Mouse (Mus musculus): ENCODE measurements at regions not wholly inside any gene's neighbourhood (a gene's known extent, or its start where the extent isn't known, plus 50 kb on each side); places are given as distances from the start of the nearest gene placed in this dataset.

- no peaks in the 10 kb centered on the region for H3K36me3 ChIP-seq
- no peak overlapping the region for H3K9ac ChIP-seq
- no peak overlapping the region for H3K4me3 ChIP-seq (replicated peaks)
- H3K4me2 ChIP-seq: no peak overlapping the region
- ATAC-seq (ENCODE audit: insufficient read depth, low FRiP score, low read depth): no peak
- H3K4me1 ChIP-seq: no peaks in the 10 kb centered on the region
- 83% methylated on average over 8 of the region's 8 CpGs for WGBS
- H3K9me3 ChIP-seq: no peaks in the 10 kb centered on the region
- H3K27ac ChIP-seq: no peak overlapping the region
- no peaks in the 10 kb centered on the region for H3K27me3 ChIP-seq (replicated peaks)
Observed at GRCm38 (mm10) chr8:107642241-107642640, 54.0 kb upstream of the Psmd7 start.

- 73% methylated on average over 8 of the region's 8 CpGs for WGBS
- no peak for ATAC-seq (ENCODE audit: insufficient read depth, low FRiP score, low read depth)
- H3K4me1 ChIP-seq: no peaks in the 10 kb centered on the region
- H3K27me3 ChIP-seq (replicated peaks): no peaks in the 10 kb centered on the region
- no peak overlapping the region for H3K27ac ChIP-seq
- no peak overlapping the region for H3K4me2 ChIP-seq
- no peak overlapping the region for H3K9ac ChIP-seq
- H3K9me3 ChIP-seq: no peaks in the 10 kb centered on the region
- no peaks in the 10 kb centered on the region for H3K36me3 ChIP-seq
- H3K4me3 ChIP-seq (replicated peaks): no peak overlapping the region
Observed at GRCm38 (mm10) chr8:107647936-107648335, 59.7 kb upstream of the Psmd7 start.

GRCm38 (mm10) chr8:107650306-107650705 is 62.0 kb upstream of the Psmd7 start:
- 86% methylated on average over 9 of the region's 9 CpGs for WGBS
- H3K36me3 ChIP-seq: no peaks in the 10 kb centered on the region
- H3K4me3 ChIP-seq (replicated peaks): no peak overlapping the region
- H3K27me3 ChIP-seq (replicated peaks): no peaks in the 10 kb centered on the region
- no peak overlapping the region for H3K4me2 ChIP-seq
- H3K4me1 ChIP-seq: no peaks in the 10 kb centered on the region
- no peak overlapping the region for H3K9ac ChIP-seq
- H3K27ac ChIP-seq: no peak overlapping the region
- no peaks in the 10 kb centered on the region for H3K9me3 ChIP-seq
- no peak for ATAC-seq (ENCODE audit: insufficient read depth, low FRiP score, low read depth)

GRCm38 (mm10) chr8:107651424-107651823 is 63.2 kb upstream of the Psmd7 start:
- no peak for ATAC-seq (ENCODE audit: insufficient read depth, low FRiP score, low read depth)
- Histone ChIP-seq H3K9me3 (no peaks in the 10 kb centered on the region), H3K4me3 (replicated peaks) (no peak overlapping the region), H3K9ac (no peak overlapping the region), H3K27me3 (replicated peaks) (no peaks in the 10 kb centered on the region), H3K27ac (no peak overlapping the region), H3K4me1 (no peaks in the 10 kb centered on the region), H3K4me2 (no peak overlapping the region), H3K36me3 (no peaks in the 10 kb centered on the region)
- WGBS: 90% methylated on average over 11 of the region's 11 CpGs

- WGBS: 55% methylated on average over 8 of the region's 8 CpGs
- no peaks in the 10 kb centered on the region for H3K36me3 ChIP-seq
- H3K4me1 ChIP-seq: no peaks in the 10 kb centered on the region
- H3K4me2 ChIP-seq: no peak overlapping the region
- no peak overlapping the region for H3K27ac ChIP-seq
- no peak overlapping the region for H3K4me3 ChIP-seq (replicated peaks)
- no peak for ATAC-seq (ENCODE audit: insufficient read depth, low FRiP score, low read depth)
- H3K27me3 ChIP-seq (replicated peaks): no peaks in the 10 kb centered on the region
- no peaks in the 10 kb centered on the region for H3K9me3 ChIP-seq
- no peak overlapping the region for H3K9ac ChIP-seq
Observed at GRCm38 (mm10) chr8:107652226-107652625, 64.0 kb upstream of the Psmd7 start.

GRCm38 (mm10) chr8:107653711-107654110 is 65.4 kb upstream of the Psmd7 start:
- Histone ChIP-seq H3K4me1 (no peaks in the 10 kb centered on the region), H3K36me3 (no peaks in the 10 kb centered on the region), H3K27me3 (replicated peaks) (no peaks in the 10 kb centered on the region), H3K4me3 (replicated peaks) (no peak overlapping the region), H3K9me3 (no peaks in the 10 kb centered on the region), H3K27ac (no peak overlapping the region), H3K9ac (no peak overlapping the region), H3K4me2 (no peak overlapping the region)
- 86% methylated on average over 10 of the region's 10 CpGs for WGBS
- no peak for ATAC-seq (ENCODE audit: insufficient read depth, low FRiP score, low read depth)

DNA sequence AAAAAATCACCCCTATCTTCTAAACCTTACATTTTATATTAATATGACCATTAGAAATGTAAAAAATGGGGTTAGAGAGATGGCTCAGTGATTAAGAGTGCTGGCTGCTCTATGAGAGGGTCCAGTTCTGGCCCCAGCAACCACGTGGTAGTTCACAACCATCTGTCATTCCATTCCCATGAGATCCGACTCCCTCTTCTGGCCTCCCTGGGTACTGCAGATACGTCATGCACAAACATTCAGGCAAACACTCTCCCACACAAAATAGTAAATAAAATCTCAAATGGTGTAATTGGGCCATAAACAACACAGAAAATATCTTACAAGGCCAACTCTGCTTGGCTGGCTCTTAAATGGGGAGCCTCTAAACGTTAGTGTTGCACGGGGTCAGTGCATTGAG is 68.4 kb upstream of the Psmd7 start:
- Histone ChIP-seq H3K27me3 (replicated peaks) (no peaks in the 10 kb centered on the region), H3K9me3 (no peaks in the 10 kb centered on the region), H3K36me3 (no peaks in the 10 kb centered on the region), H3K4me2 (no peak overlapping the region), H3K4me3 (replicated peaks) (no peak overlapping the region), H3K9ac (no peak overlapping the region), H3K27ac (no peak overlapping the region), H3K4me1 (no peaks in the 10 kb centered on the region)
- ATAC-seq (ENCODE audit: insufficient read depth, low FRiP score, low read depth): no peak
- WGBS: 77% methylated on average over 5 of the region's 5 CpGs

DNA sequence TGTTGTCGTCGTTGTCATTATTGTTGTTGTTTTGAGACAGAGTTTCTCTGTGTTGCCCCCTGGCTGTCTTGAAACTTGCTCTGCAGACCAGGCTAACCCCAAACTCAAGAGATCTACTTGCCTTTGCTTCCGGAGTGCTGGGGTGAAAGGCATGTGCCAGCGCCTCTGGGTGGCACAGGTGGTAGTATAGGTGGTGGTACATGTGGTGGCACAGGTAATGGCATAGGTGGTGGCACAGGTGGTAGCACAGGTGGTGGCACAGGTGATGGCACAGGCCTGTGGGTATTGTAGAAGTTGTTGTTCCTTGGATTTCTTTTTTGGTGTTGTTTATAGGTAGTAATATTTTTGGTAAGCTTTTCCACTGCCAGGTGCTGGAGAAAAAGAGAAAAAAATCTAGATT is 69.5 kb upstream of the Psmd7 start:
- Histone ChIP-seq H3K27me3 (replicated peaks) (no peaks in the 10 kb centered on the region), H3K4me2 (no peak overlapping the region), H3K9ac (no peak overlapping the region), H3K36me3 (no peaks in the 10 kb centered on the region), H3K4me3 (replicated peaks) (no peak overlapping the region), H3K9me3 (no peaks in the 10 kb centered on the region), H3K27ac (no peak overlapping the region), H3K4me1 (no peaks in the 10 kb centered on the region)
- 95% methylated on average over 4 of the region's 4 CpGs for WGBS
- ATAC-seq (ENCODE audit: insufficient read depth, low FRiP score, low read depth): no peak

GRCm38 (mm10) chr8:107658386-107658785 is 70.1 kb upstream of the Psmd7 start:
- WGBS: 85% methylated on average over 6 of the region's 6 CpGs
- no peak overlapping the region for H3K9ac ChIP-seq

DNA sequence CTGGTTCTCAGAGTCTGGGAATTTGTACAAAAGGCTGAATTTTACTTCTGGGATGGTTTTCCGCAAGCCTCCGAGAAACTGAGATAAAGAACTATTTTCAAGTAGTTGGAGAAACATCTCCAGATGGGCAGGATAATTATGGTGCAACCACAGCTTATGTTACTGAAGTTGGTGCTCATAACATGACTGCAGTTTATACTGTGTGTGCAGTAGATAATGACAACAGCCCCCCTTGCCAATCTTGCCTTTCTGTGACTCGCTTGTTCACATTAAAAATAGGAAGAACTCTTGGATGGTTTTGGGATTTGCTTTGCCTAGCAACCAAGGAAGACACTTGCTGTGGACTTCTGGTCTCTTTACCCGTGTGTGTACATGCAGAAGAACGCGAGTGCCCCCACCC is 72.4 kb upstream of the Psmd7 start:
- Histone ChIP-seq H3K27ac (no peak overlapping the region), H3K4me2 (no peak overlapping the region), H3K9ac (no peak overlapping the region), H3K4me1 (no peaks in the 10 kb centered on the region), H3K4me3 (replicated peaks) (no peak overlapping the region), H3K27me3 (replicated peaks) (no peaks in the 10 kb centered on the region), H3K9me3 (no peaks in the 10 kb centered on the region), H3K36me3 (no peaks in the 10 kb centered on the region)
- ATAC-seq (ENCODE audit: insufficient read depth, low FRiP score, low read depth): no peak
- WGBS: 91% methylated on average over 6 of the region's 6 CpGs

More at GRCm38 (mm10) chr8:107658386-107658785, 70.1 kb upstream of the Psmd7 start:
- H3K27ac ChIP-seq: no peak overlapping the region
- no peak for ATAC-seq (ENCODE audit: insufficient read depth, low FRiP score, low read depth)
- no peaks in the 10 kb centered on the region for H3K36me3 ChIP-seq
- no peaks in the 10 kb centered on the region for H3K9me3 ChIP-seq
- no peaks in the 10 kb centered on the region for H3K27me3 ChIP-seq (replicated peaks)
- no peak overlapping the region for H3K4me3 ChIP-seq (replicated peaks)
- no peaks in the 10 kb centered on the region for H3K4me1 ChIP-seq
- H3K4me2 ChIP-seq: no peak overlapping the region

- no peak overlapping the region for H3K9ac ChIP-seq
- H3K27ac ChIP-seq: no peak overlapping the region
Observed at GRCm38 (mm10) chr8:107669608-107670007, 81.3 kb upstream of the Psmd7 start.

GRCm38 (mm10) chr8:107671471-107671870 is 83.2 kb upstream of the Psmd7 start:
- Histone ChIP-seq H3K9ac (no peak overlapping the region), H3K9me3 (no peaks in the 10 kb centered on the region), H3K4me2 (no peak overlapping the region), H3K4me1 (peaks cover 3% of the 10 kb centered on the region; the same call in 1 of the 2 replicates), H3K36me3 (no peaks in the 10 kb centered on the region), H3K27ac (0 out of 2 replicates have a peak overlapping the region, but pooled peaks have one; percentile 21), H3K4me3 (replicated peaks) (no peak overlapping the region), H3K27me3 (replicated peaks) (no peaks in the 10 kb centered on the region)
- WGBS: 38% methylated on average over 8 of the region's 8 CpGs
- ATAC-seq (ENCODE audit: insufficient read depth, low FRiP score, low read depth): no peak

More at GRCm38 (mm10) chr8:107669608-107670007, 81.3 kb upstream of the Psmd7 start:
- H3K4me1 ChIP-seq: peaks cover 3% of the 10 kb centered on the region; the same call in 1 of the 2 replicates
- no peaks in the 10 kb centered on the region for H3K9me3 ChIP-seq
- no peak for ATAC-seq (ENCODE audit: insufficient read depth, low FRiP score, low read depth)
- WGBS: 84% methylated on average over 5 of the region's 5 CpGs
- no peaks in the 10 kb centered on the region for H3K27me3 ChIP-seq (replicated peaks)
- no peak overlapping the region for H3K4me2 ChIP-seq
- H3K4me3 ChIP-seq (replicated peaks): no peak overlapping the region
- H3K36me3 ChIP-seq: no peaks in the 10 kb centered on the region

- Histone ChIP-seq H3K27ac (no peak overlapping the region), H3K9me3 (no peaks in the 10 kb centered on the region), H3K4me3 (replicated peaks) (no peak overlapping the region), H3K4me2 (no peak overlapping the region), H3K36me3 (no peaks in the 10 kb centered on the region), H3K27me3 (replicated peaks) (no peaks in the 10 kb centered on the region), H3K4me1 (peaks cover 3% of the 10 kb centered on the region; the same call in 1 of the 2 replicates), H3K9ac (no peak overlapping the region)
- 88% methylated on average over 6 of the region's 6 CpGs for WGBS
- ATAC-seq (ENCODE audit: insufficient read depth, low FRiP score, low read depth): no peak
Observed at GRCm38 (mm10) chr8:107672691-107673090, 84.4 kb upstream of the Psmd7 start.

Data from stomach, embryonic 15.5 days (tissue).